Mouse (Mus musculus) neutrophil, adult 5-6 weeks (primary cell): Measurements from ENCODE around the gene Lamtor3. TPM values are rescaled to one million over a fixed set of nuclear protein-coding genes. Genes with fewer than 3 reads are reported as not detected.
"Not testable (repeated sequence)": the region's sequence is repeated elsewhere in the genome, so short reads cannot be mapped to it uniquely, and the experiment has no call there.

Source experiments
- ATAC-seq: fragments of 151-379, 151-347 bp; 2 replicates; pipeline ENCODE4 v1.8.0; 2017; ENCODE audit warnings: mild to moderate bottlenecking, moderate TSS enrichment; ENCODE audit not compliant: insufficient number of reproducible peaks, poor library complexity, low FRiP score, severe bottlenecking; ENCODE audit errors: extremely low read depth
- total RNA-seq: library from RNA; stranded (forward); fragments of 200-1000 nt; gene quantifications from 2 replicates; pipeline ENCODE4 v1.2.3, GENCODE M21; 2017

Lamtor3 gene
- total RNA-seq, 1 experiment from 2014 or later, result 100 TPM

DNA sequence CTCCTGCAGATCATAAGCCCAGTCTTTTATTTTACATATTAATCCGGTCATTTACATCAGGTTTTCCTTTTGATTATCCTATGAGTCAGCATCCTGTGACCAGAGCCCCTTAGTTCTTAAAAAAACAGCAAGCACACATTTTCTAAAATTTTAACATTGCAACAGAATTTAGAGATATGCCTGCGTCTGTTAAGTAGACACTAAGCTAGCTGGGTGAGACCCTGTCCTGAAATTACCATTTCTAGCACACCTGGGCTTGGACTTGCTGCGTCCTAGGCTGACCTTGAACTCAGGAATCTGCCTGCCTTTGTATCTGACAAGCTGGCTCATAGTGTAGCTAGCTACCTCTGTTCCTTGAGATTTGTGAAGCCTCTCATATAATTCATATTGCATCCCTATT is 11.6 kb downstream of the Lamtor3 start:
- ATAC-seq, result no peak

DNA sequence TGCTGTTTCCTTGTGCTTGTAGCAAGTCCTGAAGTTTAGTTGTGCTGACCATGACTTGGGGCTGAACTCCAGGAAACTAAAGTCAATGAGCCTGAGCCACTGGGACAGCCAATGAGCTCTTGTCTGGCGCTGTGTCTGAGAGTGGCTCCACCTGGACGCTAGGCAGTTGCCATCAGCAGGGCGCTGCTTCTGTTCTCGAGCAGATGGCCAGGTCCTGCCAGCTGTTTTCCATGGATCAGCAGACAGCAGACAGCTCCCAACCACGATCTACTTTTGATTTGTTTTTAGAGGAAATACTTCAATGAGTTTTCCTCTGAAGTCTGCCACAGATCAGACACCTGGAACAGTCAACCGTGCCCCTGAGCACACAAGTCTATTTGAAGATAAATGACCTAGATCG is 14.4 kb downstream of the Lamtor3 start:
- ATAC-seq, result no peak

DNA sequence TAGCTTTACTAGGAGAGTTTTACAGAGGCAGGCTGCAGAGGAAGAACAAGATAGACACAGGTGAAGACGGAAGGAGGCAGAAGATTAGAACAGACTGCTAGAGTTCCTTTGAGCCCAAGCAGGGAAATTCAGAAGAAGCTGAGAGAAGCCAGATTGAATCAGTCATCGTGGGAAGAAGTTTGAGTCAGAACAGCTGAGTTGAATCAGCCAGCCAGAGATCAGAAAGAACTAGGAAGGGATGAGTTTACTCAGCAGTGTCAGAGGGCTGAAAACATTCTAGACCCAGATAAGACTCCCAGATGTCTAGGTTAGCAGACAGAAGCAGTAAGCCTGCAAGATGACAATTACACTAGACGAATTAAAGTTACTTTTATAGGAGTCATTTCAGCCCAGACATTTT is 15.7 kb downstream of the Lamtor3 start:
- no peak for ATAC-seq

DNA sequence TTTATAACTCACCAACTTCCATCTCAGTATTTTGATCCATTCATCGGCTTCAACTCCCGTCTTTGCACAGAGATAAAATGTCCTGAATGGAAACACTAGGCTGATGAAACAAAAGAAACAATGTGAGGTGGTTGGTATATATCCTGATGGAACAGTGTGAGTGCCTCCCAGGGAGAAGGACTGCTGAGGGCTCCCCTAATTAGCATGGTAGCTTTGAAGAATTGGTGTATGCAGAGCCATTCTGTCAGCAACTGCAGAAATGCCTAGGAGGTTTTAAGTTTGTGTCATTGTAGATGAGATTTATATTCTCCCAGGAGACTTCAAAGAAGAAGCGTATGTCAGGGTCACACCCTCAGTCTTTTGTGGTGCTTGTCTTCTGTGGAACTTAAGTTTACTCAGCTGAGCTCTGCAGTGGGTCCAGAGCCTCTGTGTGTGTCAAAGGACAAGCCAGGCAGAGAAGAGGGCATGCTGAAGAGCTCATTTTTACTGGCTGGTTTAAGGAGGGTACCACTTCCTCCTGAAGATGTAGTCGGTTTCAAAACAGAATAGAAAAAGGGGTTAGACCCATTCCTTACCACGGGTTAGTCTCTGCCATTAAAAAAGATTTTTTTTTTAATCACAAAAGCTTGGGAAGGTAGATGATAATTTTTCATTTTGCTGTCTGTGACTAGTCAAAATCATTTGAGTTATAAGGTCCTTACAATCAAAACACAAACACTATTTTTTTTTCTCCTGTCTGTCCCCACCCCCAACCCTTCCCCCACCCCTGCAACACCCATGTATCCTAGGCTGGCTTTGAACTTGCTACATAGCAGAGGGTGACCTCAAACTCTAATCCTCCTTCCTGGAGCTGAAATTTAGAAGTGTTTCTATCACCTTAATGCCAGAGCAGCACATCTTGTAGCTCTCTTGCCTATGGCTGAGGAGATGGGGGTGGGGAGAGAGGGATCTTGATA is 17.5 kb downstream of the Lamtor3 start:
- no peak for ATAC-seq

DNA sequence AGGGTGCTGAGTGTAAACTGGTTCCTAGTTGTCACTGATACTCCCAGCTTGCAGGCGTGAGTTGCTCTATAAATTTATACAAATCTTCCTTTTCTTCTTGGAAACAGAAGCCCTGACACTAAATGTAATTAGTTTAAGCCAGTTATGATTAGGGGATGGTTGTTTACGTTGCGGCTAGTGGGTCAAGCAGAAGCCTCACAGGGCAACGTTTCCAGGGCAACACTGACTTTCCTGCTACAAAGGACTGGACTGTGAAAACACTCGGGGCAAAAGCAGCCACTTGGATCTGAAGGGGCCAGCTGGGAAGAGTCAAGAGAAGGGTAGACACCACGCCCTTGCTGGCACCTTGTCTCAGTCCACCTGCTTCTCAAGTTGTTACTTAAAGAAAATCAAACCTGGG is 18.2 kb downstream of the Lamtor3 start:
- ATAC-seq, result no peak

DNA sequence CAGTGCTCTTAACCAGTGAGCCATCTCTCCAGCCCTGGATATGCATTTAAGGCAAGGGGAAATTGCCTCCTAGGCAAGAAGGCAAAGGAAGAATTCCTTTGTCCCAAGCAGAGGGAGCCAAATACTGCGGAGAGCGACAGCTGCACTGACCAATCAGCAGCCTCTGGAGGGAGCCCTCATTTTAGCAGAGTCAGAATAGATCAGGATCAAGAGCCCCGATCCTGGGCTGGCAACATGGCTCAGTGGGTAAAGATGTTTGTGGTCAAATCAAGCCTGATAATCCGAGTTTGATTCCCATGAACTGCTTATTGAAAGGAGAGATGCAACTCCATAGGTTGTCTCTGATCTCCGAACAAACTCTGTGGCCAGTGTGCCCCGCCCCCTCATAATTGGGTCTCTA is 20.3 kb downstream of the Lamtor3 start:
- ATAC-seq, result no peak

DNA sequence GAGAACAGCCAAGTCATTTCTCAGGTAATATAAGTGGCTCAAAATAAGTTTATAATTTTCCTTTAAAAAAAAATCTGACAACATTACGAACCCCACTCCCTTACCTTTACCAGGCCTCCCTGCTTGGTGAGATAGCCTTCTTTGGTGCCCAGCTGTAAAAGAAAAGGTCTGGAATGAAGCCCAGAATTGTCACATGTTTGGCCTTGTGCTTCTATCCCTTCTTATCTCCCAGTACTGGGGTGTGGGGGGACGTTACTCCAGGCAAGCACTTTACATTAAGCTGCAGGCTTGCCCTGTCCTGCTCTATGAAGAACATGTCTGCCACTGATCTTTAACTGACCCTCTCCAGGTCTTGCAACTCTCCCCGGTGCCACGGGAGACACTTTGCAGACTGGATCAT is 22.5 kb downstream of the Lamtor3 start:
- no peak for ATAC-seq

DNA sequence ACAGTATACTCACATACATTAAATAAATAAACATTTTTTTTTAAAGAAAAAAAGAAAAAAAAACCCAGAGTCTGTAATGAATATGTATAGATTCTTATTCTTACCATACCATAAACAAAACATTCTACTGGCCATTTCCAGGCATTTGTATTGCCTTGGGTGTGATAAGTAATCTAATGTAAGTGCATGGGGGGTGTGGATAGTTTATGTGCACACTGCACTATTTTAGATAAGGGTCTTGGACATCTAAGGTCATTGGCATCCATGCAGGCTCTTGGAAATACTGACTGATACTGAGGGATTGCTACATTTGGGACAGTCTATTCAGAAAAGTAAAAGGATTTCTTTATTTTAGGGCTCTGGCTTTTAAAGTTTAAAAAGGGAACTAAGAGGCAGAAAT is 23.2 kb downstream of the Lamtor3 start:
- no peak for ATAC-seq

DNA sequence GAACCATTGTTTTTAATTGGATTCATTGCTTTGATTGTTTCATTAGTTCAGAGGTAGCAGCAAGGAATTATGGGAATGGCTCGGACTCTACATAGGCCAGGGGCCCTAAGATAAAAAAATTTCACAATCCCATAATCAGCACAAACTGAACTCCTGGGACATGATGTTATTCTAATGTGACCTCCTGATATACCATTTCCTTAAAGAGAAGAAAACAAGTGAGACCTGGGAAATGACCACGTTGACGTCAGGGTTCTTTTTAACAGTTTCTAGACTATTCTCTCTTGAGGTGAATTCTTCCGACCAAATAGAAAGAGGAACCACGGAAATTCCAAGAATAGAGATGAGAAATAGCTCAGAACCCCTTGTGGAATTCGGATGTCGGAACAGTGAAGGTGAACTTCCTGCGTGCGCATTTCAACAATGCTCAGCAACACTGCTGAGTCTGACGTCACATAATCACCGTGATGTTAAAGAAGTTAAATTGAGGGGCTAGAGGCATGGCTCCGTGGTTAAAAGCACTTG is 23.9 kb downstream of the Lamtor3 start:
- no peak for ATAC-seq

DNA sequence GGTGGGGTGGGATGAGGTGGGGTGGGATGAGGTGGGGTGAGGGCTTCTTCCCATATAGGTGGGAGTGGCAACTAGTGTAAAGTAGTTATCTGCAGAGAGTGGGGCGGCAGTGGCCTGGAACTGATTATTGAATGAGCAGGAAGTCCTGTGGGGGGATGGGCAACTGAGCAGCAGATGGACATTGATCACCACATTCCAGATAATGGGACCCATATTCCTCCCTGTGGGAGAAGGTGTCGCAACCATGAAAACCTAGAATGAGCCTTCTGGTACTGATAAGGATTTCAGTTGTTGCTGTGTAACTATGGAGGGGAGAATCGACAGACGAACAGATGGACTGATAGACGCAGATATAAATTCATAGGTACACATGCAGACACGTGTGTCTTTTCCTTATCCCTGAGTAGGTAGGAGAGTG is 25.4 kb downstream of the Lamtor3 start:
- no peak for ATAC-seq

DNA sequence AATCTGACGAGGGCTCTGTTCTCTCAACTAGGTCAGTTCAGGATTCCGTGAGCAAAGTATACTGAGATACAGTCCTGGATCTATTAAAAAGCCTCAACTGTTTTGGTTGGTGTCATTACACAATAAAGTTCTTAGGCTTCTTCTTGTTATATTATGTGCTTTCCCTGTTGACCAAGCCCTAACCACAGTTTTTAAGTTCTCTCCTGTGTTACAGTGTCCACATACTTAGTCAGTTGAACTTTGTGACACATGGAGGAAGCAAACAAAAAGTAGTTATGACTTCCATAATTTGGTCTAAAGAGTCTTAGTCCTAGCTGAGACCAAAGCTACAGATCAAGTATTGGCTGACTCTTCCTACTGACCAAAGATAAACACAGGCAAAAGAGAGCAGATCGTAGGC is 28.5 kb downstream of the Lamtor3 start:
- ATAC-seq, result peak; percentile 20

DNA sequence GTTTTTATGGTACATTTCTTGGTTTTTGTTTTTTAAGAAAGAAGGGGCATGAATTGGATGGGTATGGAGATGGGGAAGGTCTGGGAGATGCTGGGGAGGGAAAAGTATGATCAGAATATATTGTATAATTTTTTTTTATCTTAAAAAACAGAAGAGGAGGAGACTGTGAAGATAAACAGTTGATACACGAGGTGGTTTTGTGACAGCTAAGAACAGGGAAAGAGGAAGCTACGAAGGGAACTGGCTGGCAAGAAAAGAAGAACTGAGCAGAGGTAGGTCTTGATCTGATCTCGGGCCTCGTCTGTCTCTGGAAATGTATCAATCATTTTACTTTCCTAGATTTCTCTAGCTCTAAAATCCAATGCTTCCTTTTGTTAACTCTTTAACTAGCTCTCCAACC is 29.2 kb downstream of the Lamtor3 start:
- ATAC-seq, result peak; percentile 57

DNA sequence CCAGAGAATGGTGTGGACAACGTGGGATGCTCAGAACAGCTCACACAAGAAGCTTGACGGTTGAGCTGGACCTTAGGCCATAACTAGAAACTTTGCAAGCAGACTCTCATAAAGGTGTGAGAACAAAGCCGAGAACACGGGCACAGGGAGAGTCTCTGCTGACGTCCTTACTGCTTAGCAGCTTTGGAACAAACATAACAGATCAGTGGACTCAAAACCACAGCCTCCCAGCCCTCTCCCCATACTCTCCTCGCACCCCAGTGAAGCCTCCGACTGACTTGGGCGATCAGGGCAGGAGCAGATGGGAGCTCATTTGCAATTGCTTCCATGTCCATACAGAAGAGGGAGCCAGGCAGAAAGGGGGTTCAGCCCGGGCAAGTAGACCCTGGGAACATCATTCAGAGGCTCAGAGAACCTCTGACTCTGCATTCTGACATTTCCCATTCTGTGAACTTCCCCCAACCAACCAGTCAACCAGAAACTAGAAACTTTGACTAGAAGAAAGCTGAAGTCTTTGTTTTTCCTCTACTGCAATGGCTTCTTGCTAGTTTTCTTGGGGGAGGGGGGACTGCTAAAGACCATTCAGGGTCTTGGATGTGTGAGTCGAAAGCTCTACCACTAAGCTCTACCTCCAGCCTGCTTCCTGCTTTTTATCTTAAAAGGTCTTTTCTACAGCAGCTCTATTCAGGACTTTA is 32.0 kb downstream of the Lamtor3 start:
- ATAC-seq, result no peak

DNA sequence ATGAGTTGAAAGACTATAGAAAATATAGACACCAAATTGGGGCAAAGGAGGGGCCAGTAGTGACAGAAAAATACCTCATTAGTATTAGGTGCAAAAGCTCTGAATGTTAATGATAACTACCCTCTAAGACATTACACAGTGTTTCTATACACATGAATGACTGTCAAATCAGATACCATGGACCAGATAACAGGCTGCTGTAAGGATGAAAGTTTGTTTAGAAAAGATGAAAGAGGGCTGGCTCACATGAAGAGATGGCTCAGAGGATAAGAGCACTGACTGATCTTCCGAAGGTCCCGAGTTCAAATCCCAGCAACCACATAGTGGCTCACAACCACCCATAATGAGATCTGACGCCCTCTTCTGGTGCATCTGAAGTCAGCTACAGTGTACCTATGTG is 33.0 kb downstream of the Lamtor3 start:
- ATAC-seq, result not testable (repeated sequence)

DNA sequence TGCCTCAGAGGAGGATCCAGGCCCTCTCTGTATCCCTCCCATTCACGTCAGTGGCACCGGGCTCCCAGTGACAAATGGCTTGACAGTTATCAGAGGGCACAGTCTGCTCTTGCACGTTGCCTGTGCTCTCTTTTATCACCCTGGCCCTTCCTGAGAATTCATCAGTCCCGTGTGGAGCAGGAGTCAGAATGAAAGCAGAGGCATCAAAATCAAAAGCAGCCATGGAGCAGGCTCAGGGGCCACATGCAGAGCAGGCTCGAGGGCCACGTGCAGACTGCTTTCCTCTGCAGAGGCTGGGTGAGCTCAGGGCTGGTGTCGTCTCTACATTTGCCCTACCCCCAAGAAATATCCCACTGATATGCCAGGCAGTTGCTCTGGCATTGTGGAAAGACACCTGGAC is 33.5 kb downstream of the Lamtor3 start:
- ATAC-seq, result no peak

DNA sequence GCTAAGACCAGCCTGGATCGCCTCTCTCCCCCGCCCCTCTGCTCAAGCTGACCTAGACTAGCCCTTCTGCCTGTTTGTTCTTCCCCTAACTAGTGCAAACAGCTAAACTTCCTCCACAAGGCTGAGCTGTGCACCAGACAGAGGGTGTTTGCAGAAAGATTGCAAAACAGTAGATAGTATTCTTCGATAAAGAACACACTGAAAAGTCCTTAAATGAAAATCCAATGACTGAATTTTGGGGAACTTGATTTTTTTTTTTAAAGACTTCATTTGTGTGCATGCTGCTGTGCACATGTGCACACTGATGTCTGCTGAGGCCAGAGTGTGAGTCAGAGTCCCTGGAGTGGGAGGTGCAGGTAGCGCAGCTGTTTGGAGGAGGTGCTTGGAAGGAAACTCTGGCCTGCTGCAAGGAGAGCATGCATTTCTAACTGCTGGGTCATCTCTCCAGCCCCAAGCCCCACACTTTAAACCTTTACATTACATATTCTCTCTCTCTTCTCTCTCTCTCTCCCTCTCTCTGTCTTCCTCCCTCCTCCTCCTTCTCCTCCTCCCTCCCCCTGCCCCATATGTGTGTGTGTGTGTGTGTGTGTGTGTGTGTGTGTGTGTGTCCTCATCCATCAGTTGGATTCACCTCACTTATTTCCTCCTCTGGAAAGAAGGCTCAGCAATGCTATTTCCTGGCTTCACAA is 34.1 kb downstream of the Lamtor3 start:
- ATAC-seq, result peak; percentile 78

DNA sequence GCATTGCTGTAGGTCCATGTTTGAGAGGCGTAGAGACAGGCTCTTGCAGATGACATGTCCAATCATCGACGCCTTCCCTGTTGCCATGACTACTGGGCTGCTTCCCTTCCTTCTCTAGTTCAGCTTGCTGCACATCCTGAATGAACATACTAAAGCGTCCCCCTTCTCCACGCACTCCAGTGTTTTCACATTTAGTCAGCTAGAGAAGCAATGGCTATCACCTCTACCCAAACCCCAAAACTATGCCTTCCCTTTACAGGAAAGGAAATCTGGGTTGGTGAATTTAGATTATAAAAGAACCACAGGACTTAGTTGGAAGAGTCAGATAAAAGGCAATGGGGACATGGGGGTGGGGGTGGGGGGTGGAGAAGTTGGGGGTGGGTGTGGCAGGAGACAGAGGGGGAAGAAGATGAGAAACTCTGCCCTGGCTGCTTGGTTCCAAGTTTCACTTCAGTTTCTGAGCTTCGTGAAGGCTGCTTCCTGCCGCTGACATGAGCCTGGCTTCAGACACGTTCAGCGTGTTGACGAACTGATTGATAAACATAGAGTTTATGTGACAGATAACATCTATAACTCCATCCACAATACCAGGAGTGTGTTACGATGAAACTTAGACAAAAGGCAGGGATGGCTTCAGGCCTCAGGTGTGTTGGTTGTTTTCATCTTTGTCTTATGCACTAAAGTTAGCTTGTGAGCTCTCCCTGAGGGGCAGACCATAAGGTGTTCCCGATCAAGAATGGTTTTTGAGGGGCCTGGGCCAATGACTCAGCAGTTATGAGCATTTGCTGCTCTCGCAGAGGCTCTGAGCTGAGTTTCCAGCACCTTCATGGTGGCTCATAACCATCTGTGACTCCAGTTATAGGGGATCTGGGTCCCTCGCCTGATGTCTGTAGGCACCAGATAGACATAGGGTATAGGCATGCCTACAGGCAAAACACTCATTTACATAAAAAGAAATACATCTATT is 34.9 kb downstream of the Lamtor3 start:
- ATAC-seq, result peak; percentile 51

DNA sequence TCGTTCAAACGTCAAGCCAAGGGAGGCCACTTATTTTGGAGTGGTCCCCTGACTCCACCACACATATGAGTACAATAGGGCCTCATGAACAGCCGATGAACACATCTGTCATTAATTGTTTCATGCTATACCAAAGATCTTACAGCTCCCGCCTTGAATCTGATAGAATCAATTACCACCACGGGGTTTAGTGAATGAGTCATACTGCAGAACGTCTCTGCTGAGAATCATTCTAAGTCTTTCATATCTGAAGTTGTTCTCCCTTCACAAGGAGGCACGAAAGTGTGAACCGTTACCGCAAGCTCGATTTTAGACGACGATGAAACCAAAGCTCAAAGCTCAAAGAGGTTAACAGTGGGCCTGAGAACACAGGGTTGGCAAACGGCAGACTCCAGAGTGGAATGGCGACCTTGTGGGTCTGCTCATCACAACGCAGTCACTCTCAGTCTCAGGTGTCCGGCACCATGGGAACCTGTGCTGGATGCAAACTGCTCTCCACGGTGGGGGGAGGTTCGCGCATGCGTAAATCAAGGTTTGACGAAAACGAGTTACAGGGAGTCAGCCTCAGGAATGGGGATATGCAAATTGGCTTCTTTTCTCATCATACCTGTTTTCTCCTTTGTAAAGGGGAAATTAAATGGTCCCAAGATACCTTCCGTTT is 36.1 kb downstream of the Lamtor3 start:
- no peak for ATAC-seq
